Mouse (Mus musculus): ENCODE measurements at regions not wholly inside any gene's neighbourhood (a gene's known extent, or its start where the extent isn't known, plus 50 kb on each side); places are given as distances from the start of the nearest gene placed in this dataset.

GRCm38 (mm10) chr8:12504240-12504639, 68.6 kb upstream of the Spaca7 start:
- no peak for TF ChIP-seq GATA1 (IDR thresholded peaks at IDR 0.05; ENCODE audit: borderline replicate concordance, low read length)
- no peak for TF ChIP-seq FLI1 (IDR thresholded peaks at IDR 0.05; ENCODE audit: low read length)

Measured in megakaryocyte, embryonic 14.5 days (primary cell).